Mouse (Mus musculus) midbrain, embryonic 15.5 days (tissue): ENCODE data around the gene Stat2. TPM values are rescaled to one million over a fixed set of nuclear protein-coding genes. Genes with fewer than 3 reads are reported as not detected.

Source experiments
- ATAC-seq: fragments of 200-750 bp; cut with Nextera tagmentation; replicated peaks from 2 replicates; pipeline ENCODE4 v1.8.0; 2017; ENCODE audit warnings: moderate TSS enrichment
- H3K27ac ChIP-seq: fragments of 300-500 bp; sonication (generic); 2 replicates; pipeline ENCODE4 v1.5.1; 2015; ENCODE audit warnings: mild to moderate bottlenecking, inconsistent platforms
- H3K27me3 ChIP-seq: fragments of 300-500 bp; sonication (generic); replicated peaks from 2 replicates; pipeline ENCODE4 v1.6.1; 2015; ENCODE audit warnings: inconsistent platforms
- H3K36me3 ChIP-seq: fragments of 300-500 bp; sonication (generic); replicated peaks from 2 replicates; pipeline ENCODE4 v1.6.1; 2015; ENCODE audit warnings: inconsistent platforms
- H3K4me1 ChIP-seq: fragments of 300-500 bp; sonication (generic); 2 replicates; pipeline ENCODE4 v1.6.1; 2015; ENCODE audit warnings: inconsistent platforms
- H3K4me2 ChIP-seq: fragments of 300-500 bp; sonication (generic); 2 replicates; pipeline ENCODE4 v1.6.1; 2015; ENCODE audit warnings: inconsistent platforms, mild to moderate bottlenecking, moderate library complexity
- H3K4me3 ChIP-seq: fragments of 300-500 bp; sonication (generic); 2 replicates; pipeline ENCODE4 v1.5.1; 2015; ENCODE audit warnings: mild to moderate bottlenecking, inconsistent platforms
- H3K9ac ChIP-seq: fragments of 300-500 bp; sonication (generic); 2 replicates; pipeline ENCODE4 v1.6.1; 2015; ENCODE audit warnings: mild to moderate bottlenecking, inconsistent platforms
- H3K9me3 ChIP-seq: fragments of 300-500 bp; sonication (generic); 2 replicates; pipeline ENCODE4 v1.6.1; 2016; ENCODE audit warnings: inconsistent platforms
- WGBS: fragments of 180-500 bp; shearing (Covaris S2); methylation state at CpG from one replicate; pipeline ENCODE4 v1.1.7; 2015; ENCODE audit warnings: mixed read lengths; 5-methylcytosine and 5-hydroxymethylcytosine counted together
- polyA plus RNA-seq: library from polyadenylated mRNA; unstranded; fragments of >200 nt; fragmentation: Nextera tagmentation; extraction: Ambion mirVana; gene quantifications from 2 replicates; pipeline ENCODE4 v1.2.1, GENCODE M21; 2015

Stat2 gene
- polyA plus RNA-seq, 1 experiment from 2014 or later: 23.5 TPM

GRCm38 (mm10) chr10:128336597-128336996, 66.2 kb downstream of the Stat2 start:
- H3K27me3 ChIP-seq: no peaks in the 10 kb centered on the region
- WGBS: 85% methylated on average over 3 of the region's 3 CpGs
- peaks cover 30% of the 10 kb centered on the region for H3K4me1 ChIP-seq
- H3K9me3 ChIP-seq: no peaks in the 10 kb centered on the region
- peak overlapping the region; percentile 73; the same call in 1 of the 2 replicates for H3K27ac ChIP-seq
- no peak for ATAC-seq
- no peak overlapping the region for H3K4me3 ChIP-seq
- no peaks in the 10 kb centered on the region for H3K36me3 ChIP-seq
- no peak overlapping the region for H3K9ac ChIP-seq
- H3K4me2 ChIP-seq: peak overlapping the region; percentile 76

GRCm38 (mm10) chr10:128337306-128338181, 67.2 kb downstream of the Stat2 start, which contains the start of gene Cs:
Gene Cs (plus strand): TSS chr10:128337734.
- Histone ChIP-seq H3K27ac (peak within 1 kb of the TSS; percentile 91), H3K4me1 (peaks cover 30% of the 10 kb centered on the region), H3K27me3 (no peaks in the 10 kb centered on the region), H3K36me3 (no peaks in the 10 kb centered on the region), H3K4me3 (peak within 1 kb of the TSS; percentile 95), H3K4me2 (peak within 1 kb of the TSS; percentile 90), H3K9ac (peak within 1 kb of the TSS; percentile 99), H3K9me3 (no peaks in the 10 kb centered on the region)
- ATAC-seq: peak; percentile 98
- WGBS: under 1% methylated on average over 61 of the region's 61 CpGs

- no peak for ATAC-seq
- Histone ChIP-seq H3K36me3 (no peaks in the 10 kb centered on the region), H3K4me1 (peaks cover 30% of the 10 kb centered on the region), H3K4me2 (peak overlapping the region; percentile 90), H3K9ac (peak overlapping the region; percentile 99), H3K4me3 (peak overlapping the region; percentile 95), H3K9me3 (no peaks in the 10 kb centered on the region), H3K27me3 (no peaks in the 10 kb centered on the region), H3K27ac (no peak overlapping the region; the same call in 1 of the 2 replicates)
- 23% methylated on average over 5 of the region's 5 CpGs for WGBS
These were observed 68.1 kb downstream of the Stat2 start for GRCm38 (mm10) chr10:128338415-128338814.

- peaks cover 30% of the 10 kb centered on the region for H3K4me1 ChIP-seq
- H3K36me3 ChIP-seq: no peaks in the 10 kb centered on the region
- H3K9me3 ChIP-seq: no peaks in the 10 kb centered on the region
- ATAC-seq: no peak
- WGBS: 70% methylated on average over 2 of the region's 2 CpGs
- peak overlapping the region; percentile 99; the same call in 1 of the 2 replicates for H3K9ac ChIP-seq
- H3K27ac ChIP-seq: no peak overlapping the region
- peak overlapping the region; percentile 90 for H3K4me2 ChIP-seq
- no peaks in the 10 kb centered on the region for H3K27me3 ChIP-seq
- peak overlapping the region; percentile 95; the same call in 1 of the 2 replicates for H3K4me3 ChIP-seq
These were observed 68.6 kb downstream of the Stat2 start for GRCm38 (mm10) chr10:128338948-128339347.

- Histone ChIP-seq H3K9me3 (no peaks in the 10 kb centered on the region), H3K27ac (no peak overlapping the region), H3K4me2 (no peak overlapping the region), H3K4me3 (no peak overlapping the region), H3K27me3 (no peaks in the 10 kb centered on the region), H3K36me3 (no peaks in the 10 kb centered on the region), H3K9ac (no peak overlapping the region), H3K4me1 (peaks cover 37% of the 10 kb centered on the region)
- 78% methylated on average over 2 of the region's 2 CpGs for WGBS
- ATAC-seq: no peak
These were observed 69.9 kb downstream of the Stat2 start for GRCm38 (mm10) chr10:128340257-128340656.

Other genes with a start within 250 kb of the Stat2 start
- 473 and 476 TPM in 2 replicates for gene Naca, start 235.0 kb upstream of the Stat2 start, polyA plus RNA-seq
- 351 and 372 TPM in 2 replicates for gene Ptges3, start 211.6 kb upstream of the Stat2 start, polyA plus RNA-seq
- 2,030 and 2,053 TPM in 2 replicates for gene Atp5b, start 187.3 kb upstream of the Stat2 start, polyA plus RNA-seq
- 9.2 and 10.9 TPM in 2 replicates for gene Baz2a, start 179.0 kb upstream of the Stat2 start, polyA plus RNA-seq
- 8.9 and 9.2 TPM in 2 replicates for gene Rbms2, start 90.3 kb upstream of the Stat2 start, polyA plus RNA-seq
- gene Gls2, start 76.1 kb upstream of the Stat2 start, polyA plus RNA-seq: 1.2 and 1.7 TPM in 2 replicates
- gene Spryd4, start 58.8 kb upstream of the Stat2 start, polyA plus RNA-seq: 20.2 and 21.4 TPM in 2 replicates
- 0.09 TPM in 1 of 2 replicates, not detected in the other for gene Mip, start 44.7 kb upstream of the Stat2 start, polyA plus RNA-seq
- 17.8 and 20.5 TPM in 2 replicates for gene Timeless, start 38.5 kb upstream of the Stat2 start, polyA plus RNA-seq
- not detected in 2 replicates for gene Apon, start 16.5 kb upstream of the Stat2 start, polyA plus RNA-seq
- 0.18 TPM in 1 of 2 replicates, not detected in the other for gene Apof, start 1.9 kb upstream of the Stat2 start, polyA plus RNA-seq
- not detected in 2 replicates for gene Il23a, start 28.2 kb downstream of the Stat2 start, polyA plus RNA-seq
- 21.9 and 24.0 TPM in 2 replicates for gene Pan2, start 32.8 kb downstream of the Stat2 start, polyA plus RNA-seq
- 194 and 204 TPM in 2 replicates for gene Cnpy2, start 51.9 kb downstream of the Stat2 start, polyA plus RNA-seq
- gene Cs, start 67.2 kb downstream of the Stat2 start, polyA plus RNA-seq: 256 and 257 TPM in 2 replicates
- 42.6 and 44.2 TPM in 2 replicates for gene Coq10a, start 98.4 kb downstream of the Stat2 start, polyA plus RNA-seq
- gene Ankrd52, start 106.6 kb downstream of the Stat2 start, polyA plus RNA-seq: 15.0 and 15.6 TPM in 2 replicates
- gene Slc39a5, start 130.7 kb downstream of the Stat2 start, polyA plus RNA-seq: not detected in 2 replicates
- gene Nabp2, start 140.9 kb downstream of the Stat2 start, polyA plus RNA-seq: 146 and 147 TPM in 2 replicates
- 105 and 107 TPM in 2 replicates for gene Rnf41, start 141.1 kb downstream of the Stat2 start, polyA plus RNA-seq
- gene Smarcc2, start 188.7 kb downstream of the Stat2 start, polyA plus RNA-seq: 201 and 209 TPM in 2 replicates
- 892 and 955 TPM in 2 replicates for gene Myl6, start 223.6 kb downstream of the Stat2 start, polyA plus RNA-seq
- gene Myl6b, start 228.1 kb downstream of the Stat2 start, polyA plus RNA-seq: 5.4 and 5.7 TPM in 2 replicates